Mouse (Mus musculus) spleen, adult 2 months (tissue): ENCODE measurements around the gene Hlcs. TPM values are rescaled to one million over a fixed set of nuclear protein-coding genes. Genes with fewer than 3 reads are reported as not detected.
A peak's percentile ranks its signal among the peaks of the same experiment; 100 is the strongest.

Source experiments
- DNase-seq, 2 experiments: peaks; one replicate each; pipeline versions ENCODE4 v3.0.0 to v3.0.0-alpha.2; 2012 to 2021; ENCODE audit warnings: low spot score in 2 of 2, low read depth in 1 of 2
- H3K27ac ChIP-seq: fragments of 200-500 bp; 2 replicates; pipeline ENCODE4 v1.5.1; 2012; ENCODE audit warnings: low read length, inconsistent platforms; ENCODE audit not compliant: insufficient read depth
- H3K27me3 ChIP-seq: fragments of 200-500 bp; 2 replicates; pipeline ENCODE4 v1.6.1; 2012; ENCODE audit warnings: mild to moderate bottlenecking, moderate library complexity, low read length, inconsistent platforms; ENCODE audit not compliant: control insufficient read depth, insufficient read depth
- H3K36me3 ChIP-seq: fragments of 200-500 bp; 2 replicates; pipeline ENCODE4 v1.6.1; 2012; ENCODE audit warnings: mild to moderate bottlenecking, low read length, inconsistent platforms; ENCODE audit not compliant: control insufficient read depth, insufficient read depth
- H3K4me1 ChIP-seq: fragments of 200-500 bp; 2 replicates; pipeline ENCODE4 v1.6.1; 2011; ENCODE audit warnings: inconsistent platforms; ENCODE audit not compliant: control insufficient read depth, insufficient read depth, insufficient read length
- H3K4me3 ChIP-seq: fragments of 200-500 bp; 2 replicates; pipeline ENCODE4 v1.5.1; 2011; ENCODE audit warnings: mild to moderate bottlenecking, inconsistent platforms; ENCODE audit not compliant: insufficient read depth, insufficient read length; ENCODE audit errors: extremely low read depth
- CTCF ChIP-seq: fragments of 200-500 bp; IDR thresholded peaks from 2 replicates; pipeline ENCODE4 v1.5.1; 2011; ENCODE audit warnings: mild to moderate bottlenecking, inconsistent platforms; ENCODE audit not compliant: insufficient read depth, insufficient read length, insufficient replicate concordance; ENCODE audit errors: extremely low read depth
- POLR2A ChIP-seq: fragments of 200-500 bp; IDR thresholded peaks from 2 replicates; pipeline ENCODE4 v1.6.1; 2011; ENCODE audit warnings: low read depth, low read length, inconsistent platforms
- WGBS: fragments of 180-500 bp; shearing (Covaris S2); methylation state at CpG from one replicate; pipeline ENCODE4 v1.1.7; 2018; 5-methylcytosine and 5-hydroxymethylcytosine counted together
- polyA plus RNA-seq: library from polyadenylated mRNA; depleted of rRNA; stranded (reverse); fragments of >200 nt; gene quantifications from 2 replicates; pipeline ENCODE4 v1.2.3, GENCODE M21; 2012

Gene Hlcs
- polyA plus RNA-seq, 1 experiment, result 9.7 TPM

- Histone ChIP-seq H3K4me3 (no peak overlapping the region), H3K4me1 (no peaks in the 10 kb centered on the region), H3K27me3 (no peaks in the 10 kb centered on the region), H3K27ac (no peak overlapping the region), H3K36me3 (peaks cover 1% of the 10 kb centered on the region)
- no peak for DNase-seq
- whole genome bisulfite sequencing, result 94% methylated on average over 7 of the region's 7 CpGs
- 0 out of 2 replicates have a peak, but pooled peaks have one; percentile 9 for TF ChIP-seq CTCF
- no peak for TF ChIP-seq POLR2A
Observed at GRCm38 (mm10) chr16:94229890-94230289, 83.5 kb downstream of the Hlcs start.

DNA sequence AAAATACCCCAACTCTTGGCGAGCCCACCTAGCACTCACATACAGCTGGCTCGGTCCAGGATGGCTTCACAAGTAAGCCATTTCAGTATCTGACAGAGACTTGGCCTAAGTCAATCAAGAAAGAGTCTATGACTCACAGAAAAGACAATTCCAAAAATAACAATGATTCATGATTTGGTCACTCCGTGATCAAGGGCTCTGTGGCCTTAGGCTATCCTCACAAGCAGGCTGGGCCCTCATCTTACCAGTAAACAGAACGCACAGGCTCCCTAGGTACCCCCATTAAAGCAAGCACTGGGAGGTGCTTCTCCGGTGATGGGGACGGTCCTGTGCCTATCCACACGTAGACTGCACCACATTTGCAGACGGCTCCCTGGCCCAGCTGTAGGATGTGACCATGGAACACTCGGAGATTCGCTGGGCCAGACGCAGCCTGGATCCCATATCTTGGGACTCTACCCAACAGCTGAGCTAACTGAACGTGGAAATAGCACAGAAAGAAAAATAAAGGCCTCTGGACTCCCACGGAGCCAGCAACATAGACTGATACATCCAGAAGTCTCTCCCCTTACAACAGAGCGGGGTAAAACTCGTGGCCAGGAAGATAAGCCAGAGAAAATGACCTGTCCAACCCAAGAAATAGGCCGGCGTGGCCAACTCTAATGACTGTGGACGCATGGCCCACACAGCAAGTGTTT, 84.4 kb downstream of the Hlcs start:
- H3K27me3 ChIP-seq, result no peaks in the 10 kb centered on the region
- H3K4me3 ChIP-seq, result no peak overlapping the region
- no peak for TF ChIP-seq CTCF
- no peak for TF ChIP-seq POLR2A
- H3K27ac ChIP-seq, result no peak overlapping the region
- 93% methylated on average over 18 of the region's 18 CpGs for WGBS
- no peak for DNase-seq
- H3K4me1 ChIP-seq, result peaks cover under 1% of the 10 kb centered on the region; the same call in 1 of the 2 replicates
- H3K36me3 ChIP-seq, result peaks cover 1% of the 10 kb centered on the region

GRCm38 (mm10) chr16:94227328-94228018, 85.9 kb downstream of the Hlcs start:
- TF ChIP-seq CTCF, result no peak
- no peak for TF ChIP-seq POLR2A
- WGBS, result 90% methylated on average over 18 of the region's 18 CpGs
- no peak for DNase-seq

GRCm38 (mm10) chr16:94223363-94223720, 90.0 kb downstream of the Hlcs start:
- Histone ChIP-seq H3K36me3 (no peaks in the 10 kb centered on the region; the same call in 1 of the 2 replicates), H3K4me3 (peak overlapping the region; percentile 57; the same call in 1 of the 2 replicates), H3K27me3 (no peaks in the 10 kb centered on the region), H3K27ac (peak overlapping the region; percentile 92), H3K4me1 (peaks cover 13% of the 10 kb centered on the region; the same call in 1 of the 2 replicates)
- TF ChIP-seq POLR2A (no peak), CTCF (no peak)
- DNase-seq, result no peak
- WGBS, result 38% methylated on average over 8 of the region's 8 CpGs

More at GRCm38 (mm10) chr16:94227328-94228018, 85.9 kb downstream of the Hlcs start:
- Histone ChIP-seq H3K36me3 (peaks cover 1% of the 10 kb centered on the region), H3K27me3 (no peaks in the 10 kb centered on the region), H3K4me3 (no peak overlapping the region), H3K4me1 (peaks cover 9% of the 10 kb centered on the region; the same call in 1 of the 2 replicates), H3K27ac (no peak overlapping the region)

- WGBS, result 27% methylated on average over 11 of the region's 11 CpGs
- no peaks in the 10 kb centered on the region for H3K27me3 ChIP-seq
- peaks cover 13% of the 10 kb centered on the region; the same call in 1 of the 2 replicates for H3K4me1 ChIP-seq
- H3K36me3 ChIP-seq, result no peaks in the 10 kb centered on the region
- DNase-seq, result no peak
- peak overlapping the region; percentile 57 for H3K4me3 ChIP-seq
- TF ChIP-seq CTCF, result no peak
- no peak for TF ChIP-seq POLR2A
- H3K27ac ChIP-seq, result peak overlapping the region; percentile 92
Observed at GRCm38 (mm10) chr16:94222646-94223362, 90.6 kb downstream of the Hlcs start.

- Histone ChIP-seq H3K27me3 (no peaks in the 10 kb centered on the region), H3K4me1 (no peaks in the 10 kb centered on the region), H3K4me3 (no peak overlapping the region), H3K36me3 (peaks cover 3% of the 10 kb centered on the region; the same call in 1 of the 2 replicates), H3K27ac (no peak overlapping the region)
- no peak for TF ChIP-seq CTCF
- TF ChIP-seq POLR2A, result no peak
- 93% methylated on average over 15 of the region's 15 CpGs for WGBS
- DNase-seq, result no peak
Observed at GRCm38 (mm10) chr16:94210689-94211357, 102.5 kb downstream of the Hlcs start.
